Mouse (Mus musculus): ENCODE measurements around the gene Sde2. TPM values are rescaled to one million over a fixed set of nuclear protein-coding genes. Genes with fewer than 3 reads are reported as not detected.
A peak's percentile ranks its signal among the peaks of the same experiment; 100 is the strongest.

Sde2 gene
- polyA plus RNA-seq, 1 experiment from 2014 or later = 47.0 TPM

- Histone ChIP-seq H3K27ac (no peak overlapping the region), H3K27me3 (no peaks in the 10 kb centered on the region), H3K9ac (no peak overlapping the region), H3K4me3 (no peak overlapping the region), H3K9me3 (no peaks in the 10 kb centered on the region), H3K36me3 (peaks cover 66% of the 10 kb centered on the region), H3K4me2 (replicated peaks) (no peak overlapping the region), H3K4me1 (no peaks in the 10 kb centered on the region)
- ATAC-seq (ENCODE audit: insufficient number of reproducible peaks, insufficient read depth, low FRiP score, low TSS enrichment) = no peak
- 88% methylated on average over 7 of the region's 7 CpGs for WGBS
Observed at GRCm38 (mm10) chr1:180866001-180866400, 15.1 kb downstream of the Sde2 start.

GRCm38 (mm10) chr1:180870122-180870650 lies 19.3 kb downstream of the Sde2 start:
- Histone ChIP-seq H3K27ac (no peak overlapping the region), H3K27me3 (no peaks in the 10 kb centered on the region), H3K9me3 (no peaks in the 10 kb centered on the region), H3K36me3 (peaks cover 32% of the 10 kb centered on the region), H3K4me1 (no peaks in the 10 kb centered on the region), H3K4me2 (replicated peaks) (no peak overlapping the region), H3K9ac (no peak overlapping the region), H3K4me3 (no peak overlapping the region)
- 78% methylated on average over 13 of the region's 13 CpGs for WGBS
- ATAC-seq (ENCODE audit: insufficient number of reproducible peaks, insufficient read depth, low FRiP score, low TSS enrichment) = no peak

GRCm38 (mm10) chr1:180873861-180874484 lies 23.0 kb downstream of the Sde2 start:
- Histone ChIP-seq H3K9me3 (no peaks in the 10 kb centered on the region), H3K36me3 (no peaks in the 10 kb centered on the region), H3K27me3 (no peaks in the 10 kb centered on the region), H3K4me1 (no peaks in the 10 kb centered on the region), H3K4me3 (no peak overlapping the region), H3K9ac (no peak overlapping the region), H3K27ac (no peak overlapping the region), H3K4me2 (replicated peaks) (no peak overlapping the region)
- no peak for ATAC-seq (ENCODE audit: insufficient number of reproducible peaks, insufficient read depth, low FRiP score, low TSS enrichment)
- 16% methylated on average over 9 of the region's 9 CpGs for WGBS

- no peak for ATAC-seq (ENCODE audit: insufficient number of reproducible peaks, insufficient read depth, low FRiP score, low TSS enrichment)
- Histone ChIP-seq H3K4me3 (no peak overlapping the region), H3K27me3 (no peaks in the 10 kb centered on the region), H3K4me1 (no peaks in the 10 kb centered on the region), H3K9me3 (no peaks in the 10 kb centered on the region), H3K4me2 (replicated peaks) (no peak overlapping the region), H3K9ac (no peak overlapping the region), H3K36me3 (no peaks in the 10 kb centered on the region), H3K27ac (no peak overlapping the region)
- WGBS = 76% methylated on average over 2 of the region's 2 CpGs
Observed at GRCm38 (mm10) chr1:180874615-180875014, 23.7 kb downstream of the Sde2 start.

- Histone ChIP-seq H3K27ac (no peak overlapping the region), H3K27me3 (no peaks in the 10 kb centered on the region), H3K4me1 (no peaks in the 10 kb centered on the region), H3K9ac (no peak overlapping the region), H3K4me3 (no peak overlapping the region), H3K4me2 (replicated peaks) (no peak overlapping the region), H3K9me3 (no peaks in the 10 kb centered on the region), H3K36me3 (no peaks in the 10 kb centered on the region)
- ATAC-seq (ENCODE audit: insufficient number of reproducible peaks, insufficient read depth, low FRiP score, low TSS enrichment) = no peak
- WGBS = 85% methylated on average over 9 of the region's 9 CpGs
Observed at GRCm38 (mm10) chr1:180875126-180875525, 24.2 kb downstream of the Sde2 start.

- Histone ChIP-seq H3K4me3 (no peak overlapping the region), H3K27me3 (no peaks in the 10 kb centered on the region), H3K9me3 (no peaks in the 10 kb centered on the region), H3K4me1 (no peaks in the 10 kb centered on the region), H3K27ac (no peak overlapping the region), H3K9ac (no peak overlapping the region), H3K36me3 (no peaks in the 10 kb centered on the region), H3K4me2 (replicated peaks) (no peak overlapping the region)
- ATAC-seq (ENCODE audit: insufficient number of reproducible peaks, insufficient read depth, low FRiP score, low TSS enrichment) = no peak
- WGBS = 69% methylated on average over 4 of the region's 4 CpGs
Observed at GRCm38 (mm10) chr1:180877466-180877865, 26.5 kb downstream of the Sde2 start.

GRCm38 (mm10) chr1:180881768-180882167 lies 30.8 kb downstream of the Sde2 start:
- 75% methylated on average over 3 of the region's 3 CpGs for WGBS
- H3K36me3 ChIP-seq = no peaks in the 10 kb centered on the region
- no peak overlapping the region for H3K27ac ChIP-seq
- no peaks in the 10 kb centered on the region for H3K9me3 ChIP-seq
- H3K4me1 ChIP-seq = no peaks in the 10 kb centered on the region
- H3K4me2 ChIP-seq (replicated peaks) = no peak overlapping the region
- H3K27me3 ChIP-seq = no peaks in the 10 kb centered on the region
- no peak overlapping the region for H3K4me3 ChIP-seq
- H3K9ac ChIP-seq = no peak overlapping the region
- ATAC-seq (ENCODE audit: insufficient number of reproducible peaks, insufficient read depth, low FRiP score, low TSS enrichment) = no peak

GRCm38 (mm10) chr1:180883731-180884130 lies 32.8 kb downstream of the Sde2 start:
- Histone ChIP-seq H3K36me3 (no peaks in the 10 kb centered on the region), H3K9ac (no peak overlapping the region), H3K27ac (no peak overlapping the region), H3K9me3 (no peaks in the 10 kb centered on the region), H3K4me1 (peaks cover 7% of the 10 kb centered on the region), H3K27me3 (no peaks in the 10 kb centered on the region), H3K4me3 (no peak overlapping the region), H3K4me2 (replicated peaks) (no peak overlapping the region)
- WGBS = 36% methylated on average over 7 of the region's 7 CpGs
- ATAC-seq (ENCODE audit: insufficient number of reproducible peaks, insufficient read depth, low FRiP score, low TSS enrichment) = no peak

GRCm38 (mm10) chr1:180884484-180884883 lies 33.6 kb downstream of the Sde2 start:
- H3K4me3 ChIP-seq = no peak overlapping the region
- H3K4me1 ChIP-seq = peaks cover 12% of the 10 kb centered on the region
- 81% methylated on average over 9 of the region's 9 CpGs for WGBS
- no peaks in the 10 kb centered on the region for H3K27me3 ChIP-seq
- H3K27ac ChIP-seq = no peak overlapping the region
- H3K9ac ChIP-seq = no peak overlapping the region
- H3K9me3 ChIP-seq = no peaks in the 10 kb centered on the region
- no peak for ATAC-seq (ENCODE audit: insufficient number of reproducible peaks, insufficient read depth, low FRiP score, low TSS enrichment)
- no peaks in the 10 kb centered on the region for H3K36me3 ChIP-seq
- H3K4me2 ChIP-seq (replicated peaks) = no peak overlapping the region

GRCm38 (mm10) chr1:180888556-180889042 lies 37.7 kb downstream of the Sde2 start:
- Histone ChIP-seq H3K4me2 (replicated peaks) (peak overlapping the region; percentile 37), H3K4me1 (peaks cover 12% of the 10 kb centered on the region), H3K4me3 (no peak overlapping the region), H3K27me3 (peaks cover 15% of the 10 kb centered on the region), H3K9ac (no peak overlapping the region), H3K36me3 (no peaks in the 10 kb centered on the region), H3K27ac (peak overlapping the region; percentile 30; the same call in 1 of the 2 replicates), H3K9me3 (no peaks in the 10 kb centered on the region)
- 3% methylated on average over 13 of the region's 13 CpGs for WGBS
- ATAC-seq (ENCODE audit: insufficient number of reproducible peaks, insufficient read depth, low FRiP score, low TSS enrichment) = peak; percentile 67

GRCm38 (mm10) chr1:180889172-180889571 lies 38.2 kb downstream of the Sde2 start:
- Histone ChIP-seq H3K4me1 (peaks cover 12% of the 10 kb centered on the region), H3K9ac (peak overlapping the region; percentile 15; the same call in 1 of the 2 replicates), H3K27ac (peak overlapping the region; percentile 30; the same call in 1 of the 2 replicates), H3K4me2 (replicated peaks) (peak overlapping the region; percentile 37), H3K9me3 (no peaks in the 10 kb centered on the region), H3K4me3 (no peak overlapping the region), H3K27me3 (peaks cover 20% of the 10 kb centered on the region), H3K36me3 (no peaks in the 10 kb centered on the region)
- peak; percentile 16; the same call in 1 of the 2 replicates for ATAC-seq (ENCODE audit: insufficient number of reproducible peaks, insufficient read depth, low FRiP score, low TSS enrichment)
- WGBS = 29% methylated on average over 7 of the region's 7 CpGs

GRCm38 (mm10) chr1:180889841-180890240 lies 38.9 kb downstream of the Sde2 start:
- Histone ChIP-seq H3K9me3 (no peaks in the 10 kb centered on the region), H3K36me3 (no peaks in the 10 kb centered on the region), H3K4me2 (replicated peaks) (no peak overlapping the region), H3K27ac (no peak overlapping the region), H3K4me1 (peaks cover 12% of the 10 kb centered on the region), H3K27me3 (peaks cover 27% of the 10 kb centered on the region), H3K4me3 (no peak overlapping the region), H3K9ac (no peak overlapping the region)
- no peak for ATAC-seq (ENCODE audit: insufficient number of reproducible peaks, insufficient read depth, low FRiP score, low TSS enrichment)
- 46% methylated on average over 6 of the region's 6 CpGs for WGBS
